Mouse (Mus musculus) regulatory T cell (primary cell): Measurements from ENCODE around the gene Kirrel3.

Experiments used
- in situ Hi-C: fragments of 300-600 bp; cut with MboI, MseI; formaldehyde crosslinking; loops from one replicate; pipeline ENCODE4 v1.15.1; 2025; ENCODE audit warnings: high pct_unique_total_duplicates

Kirrel3 gene

DNA sequence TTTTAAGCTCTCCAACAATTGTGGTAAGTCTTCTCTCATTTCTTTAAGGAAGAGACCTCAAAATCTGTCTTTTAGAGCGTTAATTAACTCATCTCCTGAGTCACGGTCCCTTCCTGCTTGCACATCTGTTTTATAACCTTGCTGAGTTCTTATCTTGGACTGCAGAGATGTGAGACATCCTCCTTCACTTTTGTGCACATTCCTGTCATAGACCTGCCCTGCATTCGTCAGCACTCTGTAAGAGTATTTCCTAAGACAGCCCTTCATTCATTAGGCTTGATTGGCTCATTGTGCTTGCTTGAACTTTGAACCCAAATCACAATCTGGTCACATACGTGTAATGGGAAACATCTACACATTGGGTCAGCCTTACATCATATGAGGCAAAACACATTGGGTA lies 114.6 kb downstream of the Kirrel3 start:
- in situ Hi-C loops: no loop called here

DNA sequence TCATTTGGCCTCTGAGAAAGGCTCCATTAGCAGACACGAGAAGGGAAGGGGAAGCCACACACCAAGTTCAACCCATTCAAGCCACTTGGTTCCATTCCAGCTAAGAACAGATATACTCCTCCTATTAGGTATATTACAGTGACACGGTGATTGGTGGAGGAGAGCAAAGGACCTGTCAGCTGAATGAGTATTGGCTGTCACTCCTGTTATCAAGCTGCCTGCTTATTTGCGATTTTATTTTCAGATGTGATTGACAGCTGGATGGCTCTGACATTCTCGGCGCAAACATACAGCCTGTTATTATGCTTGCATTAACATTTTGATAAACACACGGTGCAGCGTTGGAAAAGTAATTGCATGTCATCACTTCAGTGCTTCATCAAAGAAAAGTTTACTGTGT lies 118.1 kb downstream of the Kirrel3 start:
- in situ Hi-C loops: no loop called here

DNA sequence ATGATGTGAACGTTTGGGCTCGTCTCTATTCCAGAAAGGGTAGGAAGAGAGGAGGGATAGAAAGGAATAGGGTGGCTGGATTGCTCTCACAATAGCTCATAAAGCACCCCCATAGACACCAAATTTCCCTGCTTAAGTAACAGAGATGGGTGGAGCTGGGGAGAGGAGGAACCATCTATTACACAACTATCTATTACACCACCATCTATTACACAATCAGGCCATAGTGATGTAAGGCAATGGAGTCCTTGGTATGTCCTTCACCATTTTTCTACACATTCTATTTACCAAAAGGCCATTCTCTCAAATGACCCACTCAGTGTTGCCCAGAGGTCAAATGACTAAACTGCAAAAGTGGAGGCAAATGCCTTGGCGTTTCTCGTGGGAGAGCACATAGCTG lies 119.2 kb downstream of the Kirrel3 start:
- in situ Hi-C loops: no loop called here

DNA sequence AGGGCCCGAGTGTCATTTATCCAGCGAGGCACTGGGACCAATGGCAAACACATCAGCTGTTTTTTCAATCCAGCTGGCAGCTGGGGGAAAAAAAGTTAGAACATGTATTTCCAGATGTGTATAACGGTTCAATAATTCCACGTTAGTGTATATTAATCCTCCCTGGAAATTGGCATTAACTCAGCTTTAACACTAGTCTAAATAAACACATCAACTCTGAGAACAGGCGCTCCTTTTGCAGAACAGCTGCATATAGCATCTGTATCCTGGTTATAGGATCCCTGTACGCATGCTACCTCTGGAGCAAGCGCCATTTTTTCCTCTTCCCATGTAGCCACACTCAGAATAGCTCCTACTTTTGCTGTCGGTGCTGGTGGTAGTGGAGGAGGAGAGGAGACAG lies 119.8 kb downstream of the Kirrel3 start:
- in situ Hi-C loops: no loop called here

DNA sequence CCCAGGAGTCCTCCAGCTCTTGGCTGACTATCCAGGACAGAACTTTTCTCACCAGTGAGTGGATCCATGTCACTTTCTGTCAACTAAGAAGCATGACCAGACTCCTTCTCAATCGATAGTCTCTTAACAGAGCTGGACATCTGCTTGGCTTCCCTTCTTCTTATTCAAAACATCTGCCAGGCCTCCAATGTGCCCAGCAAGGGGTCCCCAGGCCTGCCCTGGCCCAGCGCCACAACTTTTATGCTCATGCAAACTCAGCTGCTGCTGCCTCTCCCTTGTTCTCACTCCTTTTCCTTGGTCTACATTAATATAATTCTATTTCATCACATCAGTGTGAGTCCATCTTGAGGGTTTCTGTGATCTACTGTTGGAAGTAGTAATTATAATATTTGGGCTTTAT lies 122.3 kb downstream of the Kirrel3 start:
- in situ Hi-C loops: no loop called here

DNA sequence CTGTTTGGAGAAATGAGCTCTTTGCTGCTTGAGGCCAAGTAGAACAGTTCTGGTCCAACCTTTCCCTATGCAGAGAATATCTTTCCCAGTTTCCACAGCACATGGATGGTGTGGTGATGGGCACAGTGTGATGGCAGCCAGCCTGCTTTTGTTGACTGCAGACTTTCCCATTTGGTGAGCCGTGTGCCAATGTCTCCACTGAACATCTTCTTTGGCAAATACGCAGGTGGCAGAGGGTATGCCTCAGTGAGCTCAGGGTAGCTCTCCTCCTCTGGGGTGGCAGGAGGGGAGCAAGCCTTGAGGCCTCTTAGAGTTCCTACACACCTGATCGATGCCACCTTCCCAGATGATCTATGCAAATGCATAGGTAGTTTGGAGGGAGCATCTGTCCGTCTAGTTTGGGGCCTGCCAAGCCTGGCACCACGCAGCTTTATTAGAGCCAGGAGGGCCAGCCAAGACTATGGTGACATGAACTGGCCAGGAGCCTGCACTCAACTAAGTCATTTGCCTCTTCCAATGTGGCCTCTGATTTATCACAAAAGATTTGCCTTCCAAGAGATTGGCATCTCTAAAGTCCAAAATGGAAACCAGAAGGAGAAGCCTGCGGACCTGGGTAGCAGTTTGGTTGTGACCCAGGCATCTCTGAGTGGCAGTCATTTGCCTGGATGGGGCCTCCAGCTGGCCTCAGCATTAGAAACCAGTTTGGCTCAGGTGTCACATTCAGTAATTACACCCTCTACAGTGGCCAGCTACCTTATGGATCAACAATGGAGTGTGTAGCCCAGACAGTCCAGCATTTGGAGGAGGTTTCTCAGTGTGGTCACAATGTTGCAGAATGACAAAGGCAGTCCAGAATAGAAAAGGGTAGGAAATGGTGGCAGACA lies 127.4 kb downstream of the Kirrel3 start:
- in situ Hi-C loops: no loop called here

DNA sequence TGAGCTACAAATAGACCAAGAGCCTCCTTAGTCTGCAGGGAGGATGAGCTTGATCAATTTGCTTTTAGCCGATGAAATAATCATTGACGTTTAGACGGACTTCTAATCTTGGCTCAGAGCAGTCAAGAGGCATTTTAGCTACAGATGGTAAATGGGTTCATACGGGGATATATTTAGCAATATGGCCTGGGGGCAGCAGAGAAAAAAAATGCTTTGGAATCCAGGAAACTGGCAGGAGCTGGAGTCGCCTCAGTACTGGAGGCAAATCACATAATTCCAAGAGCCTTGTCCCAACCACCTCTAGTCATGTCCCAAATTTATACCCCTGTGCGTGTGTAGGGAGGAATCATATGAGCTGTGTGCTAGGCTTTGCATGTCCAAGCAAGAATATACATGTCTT lies 132.4 kb downstream of the Kirrel3 start:
- in situ Hi-C loops: no loop called here

DNA sequence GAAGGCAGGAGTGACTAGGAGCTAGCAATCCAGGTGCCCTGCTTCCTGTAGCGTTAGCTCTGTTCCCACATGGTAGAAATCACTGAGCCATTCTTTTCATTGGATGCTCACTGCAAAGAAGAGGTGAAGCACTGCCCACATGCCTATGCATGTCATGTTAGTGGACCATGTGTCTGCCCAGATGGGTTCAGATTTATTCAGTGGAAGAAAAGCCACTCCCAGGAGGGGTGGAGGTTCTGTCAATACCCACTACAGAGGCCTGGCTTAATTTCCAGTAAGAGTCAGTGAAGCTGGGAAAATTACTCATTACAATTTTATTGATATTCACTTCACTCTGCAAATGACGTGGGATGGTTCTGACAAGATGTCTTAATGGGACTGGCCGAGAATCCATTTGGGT lies 134.2 kb downstream of the Kirrel3 start:
- in situ Hi-C loops: no loop called here

DNA sequence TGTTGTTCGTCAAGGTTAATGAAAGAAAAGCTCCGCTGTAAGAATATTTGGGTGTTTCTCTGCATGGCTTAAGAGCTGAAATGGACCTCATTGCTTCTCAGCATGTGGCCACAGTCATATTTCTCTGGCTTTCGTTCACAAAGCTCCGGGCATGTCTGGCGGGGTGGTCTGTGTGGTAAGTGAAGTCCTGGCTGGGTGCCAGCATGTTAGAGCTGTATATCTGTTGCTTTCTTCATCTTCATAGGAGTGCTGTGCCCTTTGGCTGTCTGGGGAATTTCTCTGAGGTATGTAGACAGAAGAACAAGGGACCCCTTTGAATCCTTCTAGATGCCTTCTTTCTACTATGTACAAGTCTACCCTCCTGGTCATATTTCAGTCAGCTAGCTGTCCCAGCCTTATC lies 137.8 kb downstream of the Kirrel3 start:
- in situ Hi-C loops: no loop called here

DNA sequence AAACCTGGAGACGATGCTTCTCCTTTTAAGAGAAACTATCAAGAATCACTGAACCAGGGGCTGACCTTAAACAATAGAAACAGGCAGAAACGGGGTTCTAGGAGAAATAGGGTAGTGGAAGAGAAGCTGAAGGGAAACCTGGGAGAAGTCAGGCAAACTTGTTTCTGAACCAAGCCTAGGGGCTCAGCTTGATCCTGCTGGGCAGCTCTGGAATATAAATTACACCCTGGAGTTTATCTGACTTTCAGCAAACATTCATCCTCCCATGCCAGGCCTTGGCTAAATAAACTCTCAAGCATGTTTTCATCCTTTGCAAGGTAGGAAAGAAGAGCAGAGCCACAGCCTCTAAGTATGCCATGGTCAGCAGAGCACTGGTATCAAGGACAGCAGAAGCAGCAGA lies 138.3 kb downstream of the Kirrel3 start:
- in situ Hi-C loops: no loop called here

DNA sequence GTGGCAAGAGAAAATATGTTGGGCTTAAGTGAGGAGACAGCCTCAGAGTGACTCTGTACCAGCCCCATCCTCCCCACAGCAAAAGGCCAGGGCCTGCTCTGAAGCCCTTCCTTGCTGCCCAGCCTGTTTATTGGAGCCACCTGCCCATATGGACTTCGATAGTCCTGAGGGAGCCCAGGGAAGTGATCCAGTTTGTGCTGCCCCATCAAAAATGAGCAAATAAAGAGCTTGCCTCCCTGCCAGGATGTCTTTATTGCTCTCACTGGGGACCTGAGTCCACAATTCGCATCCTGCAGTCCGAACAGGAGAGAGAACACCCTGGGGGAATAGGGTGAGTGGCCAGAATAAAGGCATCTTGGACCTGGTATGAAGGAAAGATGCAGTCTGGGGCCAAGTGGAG lies 143.1 kb downstream of the Kirrel3 start:
- in situ Hi-C loops: no loop called here

DNA sequence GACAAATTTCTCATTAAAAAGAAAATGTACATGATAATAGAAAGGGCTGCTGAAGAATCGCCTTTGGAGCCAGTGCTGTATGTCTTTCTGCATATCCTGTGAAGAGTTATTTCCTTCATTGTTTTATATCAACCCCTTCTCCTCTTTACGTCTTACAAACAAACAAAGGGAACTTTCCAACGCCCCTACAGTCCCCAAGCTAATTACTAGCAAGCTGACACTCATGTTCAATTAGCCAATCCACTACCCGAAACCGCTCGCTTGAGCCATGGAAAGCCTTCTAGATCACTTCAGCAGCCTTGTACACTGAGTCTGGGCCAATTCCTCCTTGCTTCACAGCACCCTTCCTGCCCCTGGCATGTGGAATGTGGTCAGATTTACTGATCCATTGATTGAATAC lies 150.0 kb downstream of the Kirrel3 start:
- in situ Hi-C loops: loop anchor here (10.0 kb wide), 1 partner anchor 1261 kb away; no protein-coding TSS in a partner anchor

DNA sequence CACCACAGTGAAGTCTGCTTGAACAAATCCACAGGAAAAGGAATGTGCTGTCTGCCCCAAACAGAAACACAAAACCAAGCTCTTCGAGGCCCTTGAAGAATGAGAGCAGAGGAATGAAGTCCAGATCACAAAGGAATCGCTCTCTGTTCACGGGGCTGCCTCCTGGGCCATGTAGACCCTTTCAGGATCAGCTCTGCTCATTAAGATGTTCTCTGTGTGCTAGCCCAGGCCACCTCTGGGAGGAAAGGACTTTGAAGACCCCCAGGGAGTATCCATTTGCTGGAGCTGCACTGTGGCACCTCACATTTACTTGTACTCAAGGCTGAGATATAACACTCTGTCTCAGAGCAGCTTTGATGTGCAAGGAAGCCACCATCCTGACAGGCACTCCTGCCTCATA lies 158.2 kb downstream of the Kirrel3 start:
- in situ Hi-C loops: no loop called here

DNA sequence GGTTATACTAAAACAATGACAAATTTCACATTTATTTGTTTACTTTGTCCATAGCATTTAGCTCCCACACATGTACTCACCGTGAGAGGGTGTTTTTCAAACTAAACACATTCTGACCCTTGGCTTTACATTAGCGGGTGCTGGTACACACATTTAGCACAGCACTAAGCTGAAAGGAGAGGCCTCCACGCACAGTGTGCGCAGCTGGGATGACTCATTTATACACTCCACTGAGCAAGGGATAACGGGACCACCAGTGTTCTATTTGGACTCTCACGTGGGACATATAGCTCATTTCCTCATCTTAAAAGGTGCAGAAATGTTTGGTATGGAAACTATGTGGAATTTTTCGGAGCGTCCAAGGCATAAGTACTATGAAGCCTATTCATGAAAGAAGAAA lies 158.7 kb downstream of the Kirrel3 start:
- in situ Hi-C loops: no loop called here

DNA sequence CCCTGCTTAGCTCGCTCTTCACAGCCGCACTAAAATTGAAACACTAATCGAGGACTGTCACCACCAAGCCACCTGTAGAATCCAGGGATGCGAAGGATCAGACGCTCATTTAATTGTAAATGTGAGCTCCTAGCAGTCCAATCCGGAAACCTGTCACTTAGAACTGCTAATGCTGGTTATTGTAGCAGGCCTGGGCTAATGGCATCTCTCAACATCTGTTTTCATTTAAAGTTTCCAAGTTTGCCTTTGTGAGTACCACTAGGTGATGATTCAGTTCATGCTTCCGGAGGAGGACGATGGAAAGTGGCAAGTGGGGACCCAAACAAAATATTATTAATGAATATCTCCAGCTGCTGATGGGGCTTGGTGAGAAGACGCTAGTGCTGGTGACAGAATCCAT lies 161.1 kb downstream of the Kirrel3 start:
- in situ Hi-C loops: no loop called here

DNA sequence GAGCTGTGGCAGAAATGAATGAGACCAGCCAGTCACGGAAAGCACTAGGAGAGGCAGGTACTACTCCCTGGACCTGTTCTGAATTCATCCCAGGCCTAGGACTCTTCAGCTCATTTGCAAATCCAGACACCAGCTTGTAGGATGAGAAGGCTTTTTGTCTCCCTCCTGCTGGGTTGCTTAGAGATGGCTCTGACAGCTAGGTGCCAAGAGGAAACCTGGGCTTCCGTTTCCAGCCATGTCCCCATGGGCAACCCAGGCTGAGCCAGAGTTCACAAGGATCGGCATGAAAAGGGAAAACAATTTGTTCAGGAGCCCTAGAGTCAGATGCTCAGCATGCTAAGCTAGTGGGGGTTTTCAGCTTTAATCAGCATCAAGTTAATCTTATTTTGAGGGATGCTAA lies 166.6 kb downstream of the Kirrel3 start:
- in situ Hi-C loops: loop anchor here (10.0 kb wide), 1 partner anchor 1673 kb away; no protein-coding TSS in a partner anchor

DNA sequence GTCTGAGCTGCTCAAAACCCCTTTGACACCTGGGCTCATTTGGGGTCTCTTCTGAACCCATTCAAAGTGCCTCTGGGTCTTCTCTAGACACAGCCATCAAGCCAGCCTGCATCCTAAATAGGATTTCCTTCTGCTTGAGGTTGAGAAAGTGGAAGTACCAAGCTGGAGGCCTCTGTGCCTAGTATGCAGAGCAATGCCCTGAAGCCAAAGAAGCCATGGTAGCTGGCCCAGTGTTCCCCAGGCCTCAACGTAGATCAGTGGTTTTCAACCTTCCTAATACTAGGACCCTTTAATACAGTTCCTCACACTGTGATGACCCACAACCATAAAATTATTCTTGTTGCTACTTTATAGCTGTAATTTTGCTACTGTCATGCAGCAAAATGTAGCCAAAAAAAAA lies 167.4 kb downstream of the Kirrel3 start:
- in situ Hi-C loops: loop anchor here (10.0 kb wide), 1 partner anchor 1672 kb away; no protein-coding TSS in a partner anchor

DNA sequence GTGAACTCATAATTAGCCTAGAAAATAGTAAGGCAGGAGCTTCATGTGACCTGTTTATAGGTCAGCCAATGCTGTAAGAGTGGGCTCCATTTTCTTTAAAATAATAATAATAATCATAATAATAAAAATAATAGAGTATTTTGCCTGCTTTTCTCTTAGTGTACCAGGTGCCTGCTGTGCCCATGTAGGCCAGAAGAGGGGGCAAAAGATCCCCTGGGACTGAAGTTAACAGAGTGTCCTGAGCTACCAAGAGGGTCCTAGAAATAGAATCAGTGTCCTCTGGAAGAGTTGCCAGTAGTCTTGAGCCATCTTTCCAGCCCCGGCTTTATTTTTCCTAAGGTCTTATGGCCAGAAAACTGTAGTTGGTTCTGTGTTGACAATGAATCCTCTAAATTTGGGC lies 174.9 kb downstream of the Kirrel3 start:
- in situ Hi-C loops: no loop called here

DNA sequence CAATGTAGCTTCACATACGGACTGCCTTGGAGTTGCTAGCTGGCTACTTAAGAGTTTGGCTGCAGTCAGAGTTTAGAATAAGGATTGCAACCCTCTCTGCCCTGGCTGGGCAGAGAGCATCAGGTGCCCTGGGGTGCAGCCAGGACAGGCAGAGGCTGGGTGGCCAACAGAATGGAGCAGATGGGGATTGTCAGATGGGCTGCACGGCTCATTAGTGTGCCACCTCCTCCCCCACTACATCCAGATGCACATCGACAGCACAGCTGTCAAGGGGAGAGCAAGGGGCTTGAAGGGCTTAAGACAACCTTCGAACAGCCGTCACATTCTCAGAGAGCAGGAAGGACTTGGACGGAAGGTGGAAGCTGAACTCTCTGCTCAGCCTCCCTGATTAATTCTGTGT lies 177.7 kb downstream of the Kirrel3 start:
- in situ Hi-C loops: no loop called here

DNA sequence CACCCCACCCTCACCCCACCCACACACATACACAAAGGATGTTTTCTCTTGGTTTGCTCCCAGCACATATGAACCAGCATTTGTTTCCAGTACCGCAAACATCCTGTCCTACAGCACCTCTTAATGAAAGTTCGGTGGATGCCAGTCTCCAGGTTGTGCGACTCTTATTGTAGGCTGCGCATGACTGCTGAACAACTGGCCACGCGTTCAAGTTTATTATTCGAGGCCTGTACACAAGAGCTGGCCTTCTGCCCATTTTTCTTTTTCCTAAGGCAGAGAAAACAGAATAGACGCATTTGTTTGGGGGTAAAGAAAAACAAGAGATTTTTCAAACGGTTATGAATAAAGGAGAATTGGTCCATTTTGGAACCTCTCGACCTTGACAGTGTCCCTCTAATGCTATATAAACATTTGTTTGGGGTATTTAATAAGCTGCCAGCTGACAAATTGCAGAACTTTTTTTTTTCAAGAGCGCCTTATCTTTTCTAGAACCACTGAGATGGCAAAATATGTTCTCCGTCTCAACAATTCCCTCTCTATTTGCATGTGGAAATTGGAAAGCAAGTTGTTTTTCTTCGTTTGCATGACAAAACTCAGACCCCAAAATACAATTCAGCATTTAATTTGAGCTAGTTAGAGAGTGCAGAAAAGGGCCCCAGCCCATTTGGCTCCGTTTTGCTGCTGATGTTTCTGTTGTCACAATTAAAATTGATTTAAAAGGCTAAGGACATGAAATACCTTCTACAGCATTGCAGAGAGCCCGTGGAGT lies 179.9 kb downstream of the Kirrel3 start:
- in situ Hi-C loops: no loop called here

DNA sequence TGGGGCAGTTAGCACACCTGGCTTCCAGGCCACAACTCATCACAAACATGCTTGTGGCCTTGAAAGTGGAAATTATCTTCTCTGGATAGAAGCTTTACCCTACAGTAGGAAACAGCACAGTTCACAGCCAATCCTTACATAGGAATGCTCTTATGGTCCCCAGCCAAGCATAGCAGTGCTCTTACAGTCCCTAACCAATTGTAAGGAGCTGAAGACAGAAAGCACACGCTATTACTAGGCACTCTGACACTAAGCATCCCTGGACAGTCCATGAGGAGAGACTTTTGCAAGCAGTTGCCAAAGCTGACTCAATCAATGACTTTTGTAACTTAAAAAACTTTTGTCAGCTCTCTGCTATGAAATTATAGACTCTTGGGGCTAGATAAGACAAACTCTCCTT lies 181.5 kb downstream of the Kirrel3 start:
- in situ Hi-C loops: no loop called here

DNA sequence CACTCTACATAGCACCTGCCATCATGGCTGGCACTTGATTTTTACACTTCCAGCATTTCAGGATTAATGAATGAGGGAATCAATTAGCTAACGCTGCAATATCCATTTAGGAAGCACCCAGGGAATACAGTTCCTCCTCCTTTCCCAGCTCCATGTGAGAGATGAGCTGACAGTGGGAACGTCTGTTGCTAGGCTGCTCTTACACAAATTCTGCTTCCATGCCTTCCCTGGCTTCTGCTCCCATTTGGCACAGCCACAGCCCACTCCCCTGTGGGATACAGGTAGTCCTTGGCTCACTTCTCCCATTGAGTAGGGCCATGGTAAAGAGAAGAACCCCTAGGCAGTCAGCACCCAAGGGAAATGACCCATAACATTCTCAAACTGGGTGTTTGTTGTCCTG lies 185.2 kb downstream of the Kirrel3 start:
- in situ Hi-C loops: no loop called here

DNA sequence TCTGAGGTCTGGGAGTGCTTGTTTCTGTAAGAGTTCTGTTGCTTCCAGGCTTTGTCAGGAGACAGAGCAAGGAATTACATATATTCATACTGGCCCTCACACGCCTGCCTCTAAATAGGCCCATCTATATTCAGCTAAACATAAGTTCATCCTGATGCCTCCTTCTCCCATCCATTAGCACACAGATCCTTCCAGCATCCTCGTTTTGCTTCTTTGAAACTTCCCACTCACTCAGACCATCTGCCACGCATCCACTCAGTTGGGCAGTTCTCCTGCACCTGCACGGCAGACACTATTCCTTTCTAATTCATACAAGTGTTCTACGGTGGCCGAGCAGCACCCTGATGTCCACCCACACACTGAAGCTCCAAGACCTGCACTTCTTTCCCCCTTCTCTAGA lies 201.1 kb downstream of the Kirrel3 start:
- in situ Hi-C loops: no loop called here
